Mouse (Mus musculus): Measurements from ENCODE around the gene Sae1.

- TF ChIP-seq POLR2A (IDR thresholded peaks at IDR 0.05; ENCODE audit: extremely low read depth, insufficient read depth, low read length) (no peak), CTCF (IDR thresholded peaks at IDR 0.05; ENCODE audit: low read depth, low read length) (no peak)
Measured at GRCm38 (mm10) chr7:16366669-16367068, 20.9 kb downstream of the Sae1 start.
